Comparison of ENCODE assay signal across 21 mouse cellular contexts in the genomic region with DNA sequence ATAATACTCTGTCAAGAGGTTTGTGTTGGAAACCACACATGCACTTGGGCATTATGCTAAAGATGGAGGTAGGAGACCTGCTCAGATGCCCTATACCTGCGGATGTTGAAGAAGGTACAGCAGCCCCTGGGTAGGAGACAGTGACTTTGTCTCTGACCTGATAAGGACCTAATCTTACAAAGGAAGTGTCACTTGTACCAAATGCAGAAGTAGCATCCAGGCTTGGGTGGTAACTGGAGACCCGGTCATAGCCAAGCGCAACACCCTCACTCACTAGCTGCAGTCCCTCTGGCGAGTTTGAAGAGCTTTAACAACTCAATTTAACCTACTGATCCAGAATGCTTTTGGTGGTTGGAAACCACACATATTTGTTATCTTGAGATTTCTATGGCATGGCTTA. TPM values are rescaled to one million over a fixed set of nuclear protein-coding genes. Genes with fewer than 3 reads are reported as not detected.
A peak's percentile ranks its signal among the peaks of the same experiment; 100 is the strongest.
DNase-seq lines count a peak whose midpoint lies in the region; ATAC-seq and TF ChIP-seq lines count a peak whose summit lies in the region.
"Had no signal": no experiment of that assay in that cellular context is flagged by ENCODE, and none has a peak within 500 bp of the region (broad histone marks: within the 10 kb centered on the region; RNA-seq: fewer than 3 reads in every experiment).

No protein-coding gene starts in this region.

- no peak for DNase-seq in gastrocnemius, adult 2 months
- DNase-seq in gastrocnemius, postnatal 10 days, result no peak
- no peak for DNase-seq in liver, postnatal 0 days
- no peak for DNase-seq in liver, embryonic 11.5 days (ENCODE audit: low spot score)
- no peak for DNase-seq in frontal cortex, adult 2 months (ENCODE audit: extremely low spot score in 1 of 2, low spot score in 1 of 2)
- DNase-seq in layer of hippocampus, adult 8-10 months (ENCODE audit: low spot score in 2 of 2), result no peak
- DNase-seq: adrenal gland, postnatal 10 days; cerebellum, adult 11 months; cerebellum, adult 9-10 months; cerebellum, postnatal 25 days; gastrocnemius, postnatal 36 days had no signal

- no peak for TF ChIP-seq EP300 in liver, postnatal 0 days (IDR thresholded peaks at IDR 0.05; ENCODE audit: low read depth)

- H3K36me3 ChIP-seq in liver, postnatal 0 days (replicated peaks; ENCODE audit: insufficient read depth, low read length), result no peaks in the 10 kb centered on the region
- H3K36me3 ChIP-seq in liver, embryonic 11.5 days (ENCODE audit: control insufficient read depth, insufficient read depth, low read length), result no peaks in the 10 kb centered on the region
- H3K36me3 ChIP-seq in stomach, embryonic 16.5 days (ENCODE audit: control insufficient read depth, insufficient read depth, low read length), result no peaks in the 10 kb centered on the region
- H3K36me3 ChIP-seq: embryonic facial prominence, embryonic 13.5 days; forebrain, embryonic 12.5 days; hindbrain, embryonic 10.5 days; intestine, embryonic 15.5 days had no signal

- intact Hi-C loops in gastrocnemius, adult 2 months (cut with DNase I), result no loop called here

- no peaks in the 10 kb centered on the region for H3K27me3 ChIP-seq in liver, postnatal 0 days (ENCODE audit: insufficient read depth, low read length)
- H3K27me3 ChIP-seq in liver, embryonic 11.5 days (replicated peaks; ENCODE audit: control insufficient read depth, insufficient read depth, low read length), result no peaks in the 10 kb centered on the region
- no peaks in the 10 kb centered on the region for H3K27me3 ChIP-seq in stomach, embryonic 16.5 days (ENCODE audit: control insufficient read depth, insufficient read depth, low read length)
- H3K27me3 ChIP-seq: CH12.LX; embryonic facial prominence, embryonic 13.5 days; forebrain, embryonic 12.5 days; intestine, embryonic 15.5 days had no signal

- no peaks in the 10 kb centered on the region for H3K9me3 ChIP-seq in liver, postnatal 0 days (ENCODE audit: low read length)
- H3K9me3 ChIP-seq in liver, embryonic 11.5 days (ENCODE audit: control insufficient read depth, low read length), result no peaks in the 10 kb centered on the region
- no peaks in the 10 kb centered on the region for H3K9me3 ChIP-seq in stomach, embryonic 16.5 days (replicated peaks; ENCODE audit: control insufficient read depth, low read length)
- H3K9me3 ChIP-seq: embryonic facial prominence, embryonic 13.5 days; forebrain, embryonic 12.5 days; hindbrain, embryonic 10.5 days; intestine, embryonic 15.5 days had no signal

- H3K27ac ChIP-seq in gastrocnemius, adult 2 months, result 0 out of 2 replicates have a peak overlapping the region, but pooled peaks have one; percentile 9
- 0 out of 2 replicates have a peak overlapping the region, but pooled peaks have one; percentile 13 for H3K27ac ChIP-seq in liver, postnatal 0 days (ENCODE audit: low read depth)
- H3K27ac ChIP-seq in liver, embryonic 11.5 days (ENCODE audit: low read depth, low read length), result no peak overlapping the region
- H3K27ac ChIP-seq in stomach, embryonic 16.5 days (ENCODE audit: low read length), result peak overlapping the region; percentile 34; the same call in 1 of the 2 replicates
- H3K27ac ChIP-seq: embryonic facial prominence, embryonic 13.5 days; forebrain, embryonic 12.5 days; hindbrain, embryonic 10.5 days; hindbrain, embryonic 14.5 days; intestine, embryonic 15.5 days had no signal

- H3K9ac ChIP-seq in liver, postnatal 0 days (replicated peaks), result no peak overlapping the region
- H3K9ac ChIP-seq in liver, embryonic 11.5 days (ENCODE audit: low read depth, low read length), result no peak overlapping the region
- H3K9ac ChIP-seq in stomach, embryonic 16.5 days (ENCODE audit: low read length), result no peak overlapping the region
- H3K9ac ChIP-seq: embryonic facial prominence, embryonic 13.5 days; forebrain, embryonic 12.5 days; hindbrain, embryonic 14.5 days; intestine, embryonic 15.5 days had no signal

- no peak for TF ChIP-seq CTCF in gastrocnemius, adult 2 months (IDR thresholded peaks at IDR 0.05)
- TF ChIP-seq CTCF in liver, postnatal 0 days (IDR thresholded peaks at IDR 0.05; ENCODE audit: low read depth), result no peak

- H3K4me2 ChIP-seq in liver, postnatal 0 days (ENCODE audit: low read depth, low read length), result no peak overlapping the region
- no peak overlapping the region for H3K4me2 ChIP-seq in liver, embryonic 11.5 days
- H3K4me2 ChIP-seq in stomach, embryonic 16.5 days (ENCODE audit: low read depth, low read length), result no peak overlapping the region
- H3K4me2 ChIP-seq: embryonic facial prominence, embryonic 13.5 days; forebrain, embryonic 12.5 days; heart, embryonic 11.5 days; hindbrain, embryonic 14.5 days; intestine, embryonic 15.5 days had no signal

- peaks cover 4% of the 10 kb centered on the region; the same call in 1 of the 2 replicates for H3K4me1 ChIP-seq in liver, postnatal 0 days (ENCODE audit: insufficient read depth)
- peaks cover 8% of the 10 kb centered on the region for H3K4me1 ChIP-seq in liver, embryonic 11.5 days (replicated peaks; ENCODE audit: control insufficient read depth, insufficient read depth, low read length)
- no peaks in the 10 kb centered on the region; the same call in 1 of the 2 replicates for H3K4me1 ChIP-seq in stomach, embryonic 16.5 days (ENCODE audit: control insufficient read depth, insufficient read depth, low read length)
- H3K4me1 ChIP-seq: forebrain, embryonic 12.5 days; intestine, embryonic 15.5 days had no signal

- no peak overlapping the region for H3K4me3 ChIP-seq in gastrocnemius, adult 2 months
- no peak overlapping the region for H3K4me3 ChIP-seq in liver, postnatal 0 days (ENCODE audit: low read depth, low read length)
- no peak overlapping the region for H3K4me3 ChIP-seq in liver, embryonic 11.5 days (ENCODE audit: low read depth, low read length)
- no peak overlapping the region for H3K4me3 ChIP-seq in stomach, embryonic 16.5 days (replicated peaks; ENCODE audit: low read length)
- H3K4me3 ChIP-seq: embryonic facial prominence, embryonic 13.5 days; forebrain, embryonic 12.5 days; hindbrain, embryonic 10.5 days; intestine, embryonic 15.5 days had no signal

- ATAC-seq in liver, postnatal 0 days, result no peak
- no peak for ATAC-seq in liver, embryonic 11.5 days (replicated peaks; ENCODE audit: low FRiP score)
- peak; percentile 62 for ATAC-seq in granulocyte monocyte progenitor cell, adult 5-6 weeks (replicated peaks; ENCODE audit: poor library complexity, severe bottlenecking)
- no peak for ATAC-seq in stomach, embryonic 16.5 days (ENCODE audit: insufficient read depth, low FRiP score)
- ATAC-seq: forebrain, embryonic 16.5 days; intestine, embryonic 15.5 days had no signal

- WGBS in liver, postnatal 0 days (ENCODE audit: insufficient replicate concordance), result 55% methylated on average over 4 of the region's 4 CpGs
- 56% methylated on average over 4 of the region's 4 CpGs for WGBS in liver, embryonic 11.5 days
- 86% methylated on average over 4 of the region's 4 CpGs for WGBS in stomach, embryonic 16.5 days

RNA-seq across cellular contexts. Expression of gene Sesn1, which starts 18.0 kb away (rescaled TPM):
- 10 to 100 TPM; 18.5 to 52.7 TPM for total RNA-seq in gastrocnemius, adult 2 months (2021)
- 10 to 100 TPM; 38.4 to 45.3 TPM for total RNA-seq in gastrocnemius, postnatal 10 days (2021)
- 15.8 and 16.4 TPM in 2 replicates for polyA plus RNA-seq in liver, postnatal 0 days (2015; fragmentation: Nextera tagmentation; extraction: Ambion mirVana)
- 22.8 and 25.6 TPM in 2 replicates for polyA plus RNA-seq in liver, embryonic 11.5 days (2014; fragmentation: Nextera tagmentation; extraction: Ambion mirVana)
- 30.8 and 31.3 TPM in 2 replicates for total RNA-seq in granulocyte monocyte progenitor cell, adult 5-6 weeks (2014; fragmentation: Nextera tagmentation)
- 21.9 and 24.0 TPM in 2 replicates for total RNA-seq in granulocyte monocyte progenitor cell, adult 5-6 weeks (2017)
- 32.3 and 34.2 TPM in 2 replicates for polyA plus RNA-seq in stomach, embryonic 16.5 days (2015; fragmentation: Nextera tagmentation; extraction: Ambion mirVana)
- 53.9 and 56.0 TPM in 2 replicates for polyA plus RNA-seq in frontal cortex, adult 2 months (2012; rRNA removed)
- total RNA-seq in layer of hippocampus, adult 8-10 months (2022), result 10 to 100 TPM; 44.0 to 53.3 (median 45.2) TPM

RNA-seq across cellular contexts. Expression of gene Cep57l1, which starts 18.1 kb away (rescaled TPM):
- 1 to 10 TPM; 2.7 to 3.1 TPM for total RNA-seq in gastrocnemius, adult 2 months (2021)
- 1 to 10 TPM; 3.9 to 4.1 TPM for total RNA-seq in gastrocnemius, postnatal 10 days (2021)
- 6.3 and 7.0 TPM in 2 replicates for polyA plus RNA-seq in liver, postnatal 0 days (2015; fragmentation: Nextera tagmentation; extraction: Ambion mirVana)
- polyA plus RNA-seq in liver, embryonic 11.5 days (2014; fragmentation: Nextera tagmentation; extraction: Ambion mirVana), result 31.1 and 34.4 TPM in 2 replicates
- total RNA-seq in granulocyte monocyte progenitor cell, adult 5-6 weeks (2014; fragmentation: Nextera tagmentation), result 36.0 and 47.6 TPM in 2 replicates
- total RNA-seq in granulocyte monocyte progenitor cell, adult 5-6 weeks (2017), result 29.2 and 43.4 TPM in 2 replicates
- polyA plus RNA-seq in stomach, embryonic 16.5 days (2015; fragmentation: Nextera tagmentation; extraction: Ambion mirVana), result 19.5 and 19.8 TPM in 2 replicates
- 7.4 TPM in 2 replicates for polyA plus RNA-seq in frontal cortex, adult 2 months (2012; rRNA removed)
- 10 to 100 TPM in 1 of 4 experiments, 1 to 10 TPM in 3; 6.3 to 11.6 (median 9.2) TPM for total RNA-seq in layer of hippocampus, adult 8-10 months (2022)
